Mouse (Mus musculus): ENCODE measurements around the gene Nat8.
A peak's percentile ranks its signal among the peaks of the same experiment; 100 is the strongest.
"Not testable (repeated sequence)": the region's sequence is repeated elsewhere in the genome, so short reads cannot be mapped to it uniquely, and the experiment has no call there.

Nat8 gene

GRCm38 (mm10) chr6:85836098-85836497 is 4.2 kb upstream of the Nat8 start:
- not testable (repeated sequence) for DNase-seq

- peak; percentile 57 to 84 for DNase-seq
Measured at GRCm38 (mm10) chr6:85835104-85835503, 3.2 kb upstream of the Nat8 start.

- DNase-seq = peak in 1 of 2 experiments; percentile 43
Measured at GRCm38 (mm10) chr6:85834504-85835100, 2.7 kb upstream of the Nat8 start.

GRCm38 (mm10) chr6:85829462-85829861 is 2.4 kb downstream of the Nat8 start:
- DNase-seq = peak; percentile 16 to 65

GRCm38 (mm10) chr6:85825886-85826285 is 6.0 kb downstream of the Nat8 start:
- DNase-seq = no peak

GRCm38 (mm10) chr6:85823382-85824090 is 8.3 kb downstream of the Nat8 start:
- peak in 1 of 2 experiments; percentile 53 for DNase-seq

DNA sequence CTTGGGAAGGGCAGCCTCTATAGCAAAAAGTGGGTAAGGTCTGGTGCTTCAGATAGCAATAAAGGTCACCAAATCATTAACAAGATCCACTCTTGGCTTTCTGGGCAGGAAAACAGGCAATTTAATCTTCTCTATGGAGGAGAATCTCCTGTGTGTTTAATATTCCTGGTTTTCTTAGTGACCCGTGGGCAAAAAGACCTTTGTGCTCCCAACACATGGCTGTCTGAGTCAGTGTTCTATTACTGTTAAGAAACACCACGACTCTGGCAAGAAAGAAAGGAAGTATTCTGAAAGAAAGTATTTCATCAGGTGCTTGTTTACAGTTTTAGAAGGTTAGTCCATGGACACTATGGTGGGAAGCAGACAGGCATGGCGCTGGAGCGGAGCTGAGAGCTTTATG is 9.6 kb downstream of the Nat8 start:
- DNase-seq = no peak

DNA sequence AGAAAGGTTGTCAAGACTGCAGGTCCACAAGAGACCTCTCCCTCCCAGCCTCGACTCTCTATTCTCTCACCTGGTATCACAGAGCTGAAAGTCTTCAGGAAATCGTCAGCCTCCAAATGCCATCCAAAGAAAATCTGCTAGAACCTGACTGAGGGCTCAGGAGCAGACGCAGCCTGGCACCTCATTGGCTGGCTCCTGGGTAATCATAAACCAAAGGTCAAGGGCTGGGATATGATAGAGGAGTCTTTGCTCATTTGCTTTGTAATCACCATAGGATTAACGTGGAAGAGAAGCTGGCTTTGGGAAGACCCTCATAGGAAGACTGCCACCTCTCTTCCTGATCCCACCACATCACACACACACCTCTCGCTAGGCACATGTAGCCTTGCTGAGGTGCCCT is 11.0 kb downstream of the Nat8 start, which contains the start of the genes Nat8f6 and Nat8f5:
Gene Nat8f6, minus strand, starts transcription at position 118 of the 400 bp plus-strand sequence.
Gene Nat8f5, minus strand, starts transcription at position 136 of the 400 bp plus-strand sequence.
- DNase-seq = no peak

DNA sequence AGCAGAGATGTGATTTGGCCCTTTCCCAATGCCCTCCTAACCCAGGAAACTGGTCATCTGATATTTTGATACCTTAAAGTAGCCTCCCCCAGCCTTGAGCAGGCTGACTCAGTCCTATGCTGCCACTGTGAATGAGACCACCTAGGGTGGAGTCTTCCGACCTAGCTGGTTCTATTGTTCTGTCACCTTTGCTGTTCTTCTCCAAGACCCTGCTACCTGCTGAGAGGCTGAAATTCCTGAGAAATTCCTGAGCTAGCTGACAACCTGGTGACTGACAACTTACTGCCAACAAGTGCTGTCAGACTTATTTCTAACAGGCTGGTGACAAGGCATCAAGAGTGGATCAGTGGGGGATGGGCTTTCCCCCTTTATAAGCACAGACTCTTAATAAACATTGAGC is 13.5 kb downstream of the Nat8 start:
- DNase-seq = no peak

GRCm38 (mm10) chr6:85813339-85813738 is 18.5 kb downstream of the Nat8 start:
- DNase-seq = peak in 1 of 2 experiments; percentile 79

DNA sequence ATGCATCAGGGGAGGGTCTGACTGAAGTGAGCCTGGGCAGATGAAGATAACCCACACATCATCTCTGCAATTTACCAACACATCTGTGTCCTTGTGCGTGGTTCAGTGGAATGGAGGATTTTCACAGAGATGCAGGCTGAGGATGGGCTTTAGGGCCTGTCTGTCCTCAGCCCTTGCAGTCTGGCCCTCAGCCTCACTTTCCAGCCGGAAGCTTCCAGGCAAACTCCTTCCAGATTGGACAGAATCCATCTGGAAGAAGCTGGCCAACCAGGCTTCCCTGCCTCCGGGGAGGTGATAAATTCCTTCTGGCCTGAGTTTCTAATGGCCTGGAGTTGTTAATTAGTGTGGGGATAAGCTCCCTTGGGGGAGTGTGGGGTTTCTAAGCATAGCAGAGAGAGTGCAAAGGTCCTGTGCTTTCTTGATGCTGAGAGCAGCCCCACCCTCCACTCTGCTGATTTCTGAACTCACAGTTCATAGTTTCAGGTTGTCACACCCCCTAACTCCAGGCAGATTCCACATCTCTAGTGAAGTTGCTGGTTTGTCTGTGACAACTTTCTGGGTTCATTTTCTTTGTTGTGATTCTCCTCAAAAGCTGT is 20.8 kb downstream of the Nat8 start:
- peak; percentile 48 to 79 for DNase-seq

- DNase-seq = not testable (repeated sequence)
Measured at GRCm38 (mm10) chr6:85810514-85810913, 21.4 kb downstream of the Nat8 start.

- DNase-seq = peak in 1 of 2 experiments; percentile 43
Measured at GRCm38 (mm10) chr6:85809784-85810183, 22.1 kb downstream of the Nat8 start.

GRCm38 (mm10) chr6:85803180-85803579 is 28.7 kb downstream of the Nat8 start:
- DNase-seq = peak; percentile 24 to 44
